Comparison of ENCODE assay signal across 9 mouse cellular contexts in genomic region chr11:83935986-83936665, GRCm38 (mm10). TPM values are rescaled to one million over a fixed set of nuclear protein-coding genes. Genes with fewer than 3 reads are reported as not detected.
DNase-seq lines count a peak whose midpoint lies in the region; ATAC-seq and TF ChIP-seq lines count a peak whose summit lies in the region.
"Had no signal": no experiment of that assay in that cellular context is flagged by ENCODE, and none has a peak within 500 bp of the region (broad histone marks: within the 10 kb centered on the region; RNA-seq: fewer than 3 reads in every experiment).

No protein-coding gene starts in this region.

- no peaks in the 10 kb centered on the region for H3K4me1 ChIP-seq in hindbrain, embryonic 11.5 days (replicated peaks; ENCODE audit: control insufficient read depth, insufficient read depth, low read length)
- no peaks in the 10 kb centered on the region for H3K4me1 ChIP-seq in hindbrain, embryonic 12.5 days
- no peaks in the 10 kb centered on the region for H3K4me1 ChIP-seq in limb, embryonic 11.5 days (ENCODE audit: control insufficient read depth, insufficient read depth, low read length)
- no peaks in the 10 kb centered on the region for H3K4me1 ChIP-seq in neural tube, embryonic 13.5 days (replicated peaks)
- H3K4me1 ChIP-seq in testis, adult 2 months (ENCODE audit: control insufficient read depth, insufficient read depth, low read length) = no peaks in the 10 kb centered on the region

- 30% methylated on average over 7 of the region's 7 CpGs for WGBS in hindbrain, embryonic 11.5 days
- WGBS in hindbrain, embryonic 12.5 days = 29% methylated on average over 7 of the region's 7 CpGs
- WGBS in limb, embryonic 11.5 days = 31% methylated on average over 7 of the region's 7 CpGs
- WGBS in neural tube, embryonic 13.5 days = 28% methylated on average over 7 of the region's 7 CpGs

- H3K36me3 ChIP-seq in hindbrain, embryonic 11.5 days (ENCODE audit: control insufficient read depth, insufficient read depth, low read length) = no peaks in the 10 kb centered on the region
- no peaks in the 10 kb centered on the region for H3K36me3 ChIP-seq in hindbrain, embryonic 12.5 days
- no peaks in the 10 kb centered on the region for H3K36me3 ChIP-seq in limb, embryonic 11.5 days (ENCODE audit: control insufficient read depth, insufficient read depth, low read length)
- H3K36me3 ChIP-seq in neural tube, embryonic 13.5 days = no peaks in the 10 kb centered on the region
- no peaks in the 10 kb centered on the region for H3K36me3 ChIP-seq in testis, adult 2 months (ENCODE audit: control insufficient read depth, insufficient read depth, low read length)
- H3K36me3 ChIP-seq: G1E had no signal

- no peak overlapping the region for H3K9ac ChIP-seq in hindbrain, embryonic 11.5 days (ENCODE audit: low read depth, low read length)
- no peak overlapping the region for H3K9ac ChIP-seq in hindbrain, embryonic 12.5 days
- no peak overlapping the region for H3K9ac ChIP-seq in limb, embryonic 11.5 days (ENCODE audit: low read length)
- H3K9ac ChIP-seq in neural tube, embryonic 13.5 days = no peak overlapping the region

- DNase-seq in hindbrain, embryonic 11.5 days (ENCODE audit: low spot score) = peak; percentile 89
- DNase-seq in cerebellum, postnatal 25 days = peak; percentile 73 to 84
- peak; percentile 30 for DNase-seq in gastrocnemius, postnatal 25 days
- DNase-seq in kidney, adult 9 months = peak; percentile 93
- peak; percentile 88 for DNase-seq in limb, embryonic 11.5 days (ENCODE audit: low spot score)

- no peak overlapping the region for H3K4me3 ChIP-seq in hindbrain, embryonic 11.5 days (ENCODE audit: low read depth, low read length)
- no peak overlapping the region for H3K4me3 ChIP-seq in hindbrain, embryonic 12.5 days
- no peak overlapping the region for H3K4me3 ChIP-seq in limb, embryonic 11.5 days (ENCODE audit: low read depth, low read length)
- H3K4me3 ChIP-seq in neural tube, embryonic 13.5 days = no peak overlapping the region
- H3K4me3 ChIP-seq in testis, adult 2 months (ENCODE audit: control insufficient read depth, low read depth, low read length) = no peak overlapping the region

- H3K4me2 ChIP-seq in hindbrain, embryonic 11.5 days (replicated peaks; ENCODE audit: low read depth, low read length) = no peak overlapping the region
- H3K4me2 ChIP-seq in hindbrain, embryonic 12.5 days (replicated peaks) = no peak overlapping the region
- H3K4me2 ChIP-seq in limb, embryonic 11.5 days (ENCODE audit: low read depth, severe bottlenecking) = no peak overlapping the region
- no peak overlapping the region for H3K4me2 ChIP-seq in neural tube, embryonic 13.5 days

- TF ChIP-seq POLR2A in testis, adult 2 months (IDR thresholded peaks at IDR 0.05; ENCODE audit: control insufficient read depth, low read depth, low read length) = no peak

- H3K9me3 ChIP-seq in hindbrain, embryonic 11.5 days (ENCODE audit: control insufficient read depth, low read length) = no peaks in the 10 kb centered on the region
- no peaks in the 10 kb centered on the region for H3K9me3 ChIP-seq in hindbrain, embryonic 12.5 days (replicated peaks)
- H3K9me3 ChIP-seq in limb, embryonic 11.5 days (ENCODE audit: control insufficient read depth, low read length) = no peaks in the 10 kb centered on the region
- no peaks in the 10 kb centered on the region for H3K9me3 ChIP-seq in neural tube, embryonic 13.5 days
- H3K9me3 ChIP-seq: G1E had no signal

- peak; percentile 79; the same call in 1 of the 2 replicates for TF ChIP-seq CTCF in testis, adult 2 months (IDR thresholded peaks at IDR 0.05; ENCODE audit: control insufficient read depth, insufficient read depth, insufficient replicate concordance, low read depth, low read length)

- no peak for ATAC-seq in hindbrain, embryonic 11.5 days (ENCODE audit: low FRiP score)
- no peak for ATAC-seq in hindbrain, embryonic 12.5 days (ENCODE audit: low FRiP score)
- ATAC-seq in limb, embryonic 11.5 days (ENCODE audit: insufficient number of reproducible peaks, low FRiP score, low TSS enrichment, low read depth) = no peak
- ATAC-seq in neural tube, embryonic 13.5 days (ENCODE audit: low read depth) = 0 out of 2 replicates have a peak, but pooled peaks have one; percentile 36

- H3K27ac ChIP-seq in hindbrain, embryonic 11.5 days (ENCODE audit: low read depth, low read length) = no peak overlapping the region
- H3K27ac ChIP-seq in hindbrain, embryonic 12.5 days = no peak overlapping the region
- no peak overlapping the region for H3K27ac ChIP-seq in limb, embryonic 11.5 days (replicated peaks; ENCODE audit: low read depth, low read length)
- no peak overlapping the region for H3K27ac ChIP-seq in neural tube, embryonic 13.5 days (replicated peaks)
- H3K27ac ChIP-seq in testis, adult 2 months (ENCODE audit: control insufficient read depth, insufficient read depth, low read depth, low read length) = no peak overlapping the region

- no peaks in the 10 kb centered on the region for H3K27me3 ChIP-seq in hindbrain, embryonic 11.5 days (ENCODE audit: control insufficient read depth, insufficient read depth, low read length)
- H3K27me3 ChIP-seq in hindbrain, embryonic 12.5 days = peaks cover 11% of the 10 kb centered on the region; the same call in 1 of the 2 replicates
- H3K27me3 ChIP-seq in limb, embryonic 11.5 days (ENCODE audit: control insufficient read depth, insufficient read depth, low read length) = no peaks in the 10 kb centered on the region
- peaks cover 7% of the 10 kb centered on the region for H3K27me3 ChIP-seq in neural tube, embryonic 13.5 days
- H3K27me3 ChIP-seq in testis, adult 2 months (ENCODE audit: control insufficient read depth, insufficient read depth, low read length) = no peaks in the 10 kb centered on the region

RNA-seq across cellular contexts. Expression of gene Ddx52, which starts 5.7 kb away (rescaled TPM):
- 46.8 and 47.4 TPM in 2 replicates for polyA plus RNA-seq in hindbrain, embryonic 11.5 days (2014; fragmentation: Nextera tagmentation; extraction: Ambion mirVana)
- polyA plus RNA-seq in hindbrain, embryonic 12.5 days (2016; fragmentation: Nextera tagmentation; extraction: Ambion mirVana) = 33.8 and 34.0 TPM in 2 replicates
- total RNA-seq in gastrocnemius, postnatal 25 days (2021) = 1 to 10 TPM; 8.6 to 8.7 TPM
- 51.5 and 53.2 TPM in 2 replicates for polyA plus RNA-seq in limb, embryonic 11.5 days (2014; fragmentation: Nextera tagmentation; extraction: Ambion mirVana)
- 27.7 and 28.4 TPM in 2 replicates for polyA plus RNA-seq in neural tube, embryonic 13.5 days (2015; fragmentation: Nextera tagmentation; extraction: Ambion mirVana)
- 5.4 and 6.7 TPM in 2 replicates for polyA plus RNA-seq in testis, adult 2 months (2012; rRNA removed)

RNA-seq across cellular contexts. Expression of gene Synrg, which starts 28.1 kb away (rescaled TPM):
- 21.5 and 22.8 TPM in 2 replicates for polyA plus RNA-seq in hindbrain, embryonic 11.5 days (2014; fragmentation: Nextera tagmentation; extraction: Ambion mirVana)
- polyA plus RNA-seq in hindbrain, embryonic 12.5 days (2016; fragmentation: Nextera tagmentation; extraction: Ambion mirVana) = 29.2 and 31.1 TPM in 2 replicates
- total RNA-seq in gastrocnemius, postnatal 25 days (2021) = 10 to 100 TPM; 30.5 to 32.3 TPM
- 6.4 and 7.5 TPM in 2 replicates for polyA plus RNA-seq in limb, embryonic 11.5 days (2014; fragmentation: Nextera tagmentation; extraction: Ambion mirVana)
- polyA plus RNA-seq in neural tube, embryonic 13.5 days (2015; fragmentation: Nextera tagmentation; extraction: Ambion mirVana) = 23.2 and 25.4 TPM in 2 replicates
- polyA plus RNA-seq in testis, adult 2 months (2012; rRNA removed) = 31.6 and 33.0 TPM in 2 replicates

Comparison
In these comparisons a context has a peak if more than half of its experiments do, and no peak if none do; other contexts are left out.
1. DNase-seq: peak in every context shown above with its lines; median percentile 93 in kidney, adult 9 months; 89 in hindbrain, embryonic 11.5 days; 88 in limb, embryonic 11.5 days; 78 in cerebellum, postnatal 25 days; 30 in gastrocnemius, postnatal 25 days.